Mouse (Mus musculus): ENCODE measurements around the gene Elf2. TPM values are rescaled to one million over a fixed set of nuclear protein-coding genes. Genes with fewer than 3 reads are reported as not detected.
A peak's percentile ranks its signal among the peaks of the same experiment; 100 is the strongest.

Elf2 gene
- polyA plus RNA-seq, 1 experiment from 2014 or later, result 35.0 TPM

GRCm38 (mm10) chr3:51306621-51307020 lies 33.8 kb downstream of the Elf2 start:
- ATAC-seq (ENCODE audit: low FRiP score) (no peak), DNase-seq (ENCODE audit: low spot score) (no peak)
- no peak overlapping the region for H3K4me3 ChIP-seq (replicated peaks; ENCODE audit: low read length)
- no peaks in the 10 kb centered on the region for H3K4me1 ChIP-seq (replicated peaks; ENCODE audit: control insufficient read depth, insufficient read depth, low read length)
- no peak overlapping the region for H3K4me2 ChIP-seq (replicated peaks)
- H3K27ac ChIP-seq, result no peak overlapping the region
- H3K27me3 ChIP-seq (ENCODE audit: control insufficient read depth, insufficient read depth, low read length), result no peaks in the 10 kb centered on the region
- H3K9ac ChIP-seq, result no peak overlapping the region
- 83% methylated on average over 2 of the region's 2 CpGs for WGBS
- H3K9me3 ChIP-seq (ENCODE audit: control insufficient read depth, low read length), result no peaks in the 10 kb centered on the region
- H3K36me3 ChIP-seq (replicated peaks; ENCODE audit: control insufficient read depth, insufficient read depth), result peaks cover 6% of the 10 kb centered on the region

DNA sequence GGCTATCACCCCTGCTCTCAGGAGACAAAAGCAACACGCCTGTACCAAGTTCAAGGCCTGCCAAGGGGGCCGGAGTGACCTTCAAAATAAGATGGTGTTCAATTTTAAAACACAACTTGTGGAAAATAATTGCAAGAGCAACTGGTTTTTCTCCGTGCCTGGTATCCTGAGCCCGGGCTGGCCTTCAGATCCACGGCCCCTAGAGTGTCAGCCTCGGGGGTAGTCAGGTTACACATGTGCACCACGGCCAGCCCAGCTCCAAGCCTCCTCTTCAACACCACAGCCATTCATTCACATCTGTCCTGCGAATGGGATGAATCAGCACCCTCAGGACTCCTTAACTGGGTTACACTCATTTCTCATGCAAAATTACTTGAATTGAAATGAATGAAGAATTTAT lies 34.5 kb downstream of the Elf2 start:
- no peaks in the 10 kb centered on the region for H3K27me3 ChIP-seq (ENCODE audit: control insufficient read depth, insufficient read depth, low read length)
- DNase-seq (ENCODE audit: low spot score) (no peak), ATAC-seq (ENCODE audit: low FRiP score) (no peak)
- H3K4me1 ChIP-seq (replicated peaks; ENCODE audit: control insufficient read depth, insufficient read depth, low read length), result no peaks in the 10 kb centered on the region
- H3K27ac ChIP-seq, result no peak overlapping the region
- no peak overlapping the region for H3K4me3 ChIP-seq (replicated peaks; ENCODE audit: low read length)
- no peak overlapping the region for H3K4me2 ChIP-seq (replicated peaks)
- no peaks in the 10 kb centered on the region for H3K9me3 ChIP-seq (ENCODE audit: control insufficient read depth, low read length)
- H3K36me3 ChIP-seq (replicated peaks; ENCODE audit: control insufficient read depth, insufficient read depth), result peaks cover 6% of the 10 kb centered on the region
- H3K9ac ChIP-seq, result no peak overlapping the region
- WGBS, result 84% methylated on average over 8 of the region's 8 CpGs

DNA sequence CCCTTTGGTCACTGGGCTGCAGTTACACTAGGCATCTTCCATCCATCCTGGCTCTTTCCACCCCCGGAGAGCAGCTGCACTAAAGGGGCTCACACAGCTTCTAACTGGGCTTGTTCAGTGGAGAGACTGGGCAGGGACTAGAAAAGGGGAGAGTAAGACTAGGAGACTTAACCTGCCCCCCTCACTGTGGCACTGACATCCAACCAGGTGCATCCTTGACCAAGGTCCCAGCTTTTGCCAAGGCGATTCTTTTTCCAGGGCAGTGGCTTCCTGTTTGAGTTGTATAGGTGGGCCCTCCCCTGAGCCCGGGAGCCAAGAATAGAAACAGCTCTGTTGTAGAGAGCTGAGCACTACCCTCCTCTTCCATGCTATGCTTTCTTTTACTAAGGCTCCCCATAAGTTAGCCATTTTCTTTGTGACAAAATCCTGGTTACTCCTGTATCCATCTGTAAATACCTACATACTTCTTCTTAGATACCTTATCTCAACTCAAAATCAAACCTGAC lies 37.4 kb downstream of the Elf2 start:
- ATAC-seq (ENCODE audit: low FRiP score) (no peak), DNase-seq (ENCODE audit: low spot score) (no peak)
- Histone ChIP-seq H3K27ac (no peak overlapping the region), H3K9ac (no peak overlapping the region), H3K27me3 (ENCODE audit: control insufficient read depth, insufficient read depth, low read length) (no peaks in the 10 kb centered on the region), H3K4me3 (replicated peaks; ENCODE audit: low read length) (no peak overlapping the region), H3K4me1 (replicated peaks; ENCODE audit: control insufficient read depth, insufficient read depth, low read length) (no peaks in the 10 kb centered on the region), H3K4me2 (replicated peaks) (no peak overlapping the region), H3K36me3 (replicated peaks; ENCODE audit: control insufficient read depth, insufficient read depth) (peaks cover 5% of the 10 kb centered on the region), H3K9me3 (ENCODE audit: control insufficient read depth, low read length) (no peaks in the 10 kb centered on the region)
- WGBS, result 87% methylated on average over 3 of the region's 3 CpGs

DNA sequence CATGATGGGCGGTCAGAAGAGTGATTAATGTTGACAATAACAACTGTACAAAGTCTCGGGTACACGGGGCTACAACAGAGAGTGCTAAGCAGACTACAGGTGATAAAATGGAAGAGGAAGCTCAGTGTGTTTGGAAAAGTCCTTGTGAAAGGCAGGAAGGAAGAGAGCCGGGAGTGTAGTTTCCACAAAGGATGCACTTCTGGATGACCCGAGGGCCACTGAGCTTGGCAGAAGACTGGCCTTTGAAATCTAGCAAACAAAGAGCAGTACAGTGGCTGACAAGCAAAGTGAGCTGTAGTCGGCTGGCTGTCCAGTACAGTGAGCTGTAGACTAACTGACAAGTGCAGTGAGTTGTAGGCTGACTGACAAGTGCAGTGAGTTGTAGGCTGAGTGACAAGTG lies 38.9 kb downstream of the Elf2 start:
- no peaks in the 10 kb centered on the region for H3K9me3 ChIP-seq (ENCODE audit: control insufficient read depth, low read length)
- 86% methylated on average over 6 of the region's 6 CpGs for WGBS
- peaks cover 5% of the 10 kb centered on the region for H3K36me3 ChIP-seq (replicated peaks; ENCODE audit: control insufficient read depth, insufficient read depth)
- H3K27me3 ChIP-seq (ENCODE audit: control insufficient read depth, insufficient read depth, low read length), result no peaks in the 10 kb centered on the region
- H3K4me2 ChIP-seq (replicated peaks), result no peak overlapping the region
- no peak overlapping the region for H3K27ac ChIP-seq
- no peak for DNase-seq (ENCODE audit: low spot score)
- no peak overlapping the region for H3K4me3 ChIP-seq (replicated peaks; ENCODE audit: low read length)
- ATAC-seq (ENCODE audit: low FRiP score), result no peak
- H3K4me1 ChIP-seq (replicated peaks; ENCODE audit: control insufficient read depth, insufficient read depth, low read length), result no peaks in the 10 kb centered on the region
- H3K9ac ChIP-seq, result no peak overlapping the region

- peaks cover 5% of the 10 kb centered on the region for H3K36me3 ChIP-seq (replicated peaks; ENCODE audit: control insufficient read depth, insufficient read depth)
- no peak overlapping the region for H3K4me2 ChIP-seq (replicated peaks)
- no peak overlapping the region for H3K9ac ChIP-seq
- no peaks in the 10 kb centered on the region for H3K27me3 ChIP-seq (ENCODE audit: control insufficient read depth, insufficient read depth, low read length)
- ATAC-seq (ENCODE audit: low FRiP score) (no peak), DNase-seq (ENCODE audit: low spot score) (no peak)
- H3K4me3 ChIP-seq (replicated peaks; ENCODE audit: low read length), result no peak overlapping the region
- WGBS, result 72% methylated on average over 1 of the region's 1 CpGs
- H3K9me3 ChIP-seq (ENCODE audit: control insufficient read depth, low read length), result no peaks in the 10 kb centered on the region
- no peaks in the 10 kb centered on the region for H3K4me1 ChIP-seq (replicated peaks; ENCODE audit: control insufficient read depth, insufficient read depth, low read length)
- no peak overlapping the region for H3K27ac ChIP-seq
These were observed 43.7 kb downstream of the Elf2 start for GRCm38 (mm10) chr3:51296790-51297189.

DNA sequence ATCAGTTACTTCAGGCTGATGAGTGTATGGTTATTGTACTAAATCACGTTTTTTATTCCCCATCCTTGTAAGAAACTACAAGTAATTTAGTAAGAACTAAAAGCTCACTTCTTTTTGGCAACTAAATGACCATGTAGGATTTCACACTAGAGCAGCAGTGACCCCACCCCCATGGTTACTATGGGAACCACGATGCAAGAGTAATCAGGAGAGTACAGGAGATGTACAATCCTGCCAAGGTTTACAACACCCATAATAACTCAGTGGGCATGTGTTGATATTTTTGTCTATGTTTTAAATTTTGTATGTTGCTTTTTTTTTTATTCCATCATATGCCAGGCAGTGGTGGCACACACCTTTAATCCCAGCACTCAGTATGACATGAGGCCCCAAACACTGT lies 45.2 kb downstream of the Elf2 start:
- no peak for DNase-seq (ENCODE audit: low spot score)
- Histone ChIP-seq H3K36me3 (replicated peaks; ENCODE audit: control insufficient read depth, insufficient read depth) (peaks cover 5% of the 10 kb centered on the region), H3K9me3 (ENCODE audit: control insufficient read depth, low read length) (no peaks in the 10 kb centered on the region), H3K4me1 (replicated peaks; ENCODE audit: control insufficient read depth, insufficient read depth, low read length) (no peaks in the 10 kb centered on the region), H3K9ac (no peak overlapping the region), H3K27ac (no peak overlapping the region), H3K4me3 (replicated peaks; ENCODE audit: low read length) (no peak overlapping the region), H3K4me2 (replicated peaks) (no peak overlapping the region), H3K27me3 (ENCODE audit: control insufficient read depth, insufficient read depth, low read length) (no peaks in the 10 kb centered on the region)
- ATAC-seq (ENCODE audit: low FRiP score), result no peak
- WGBS, result 60% methylated on average over 2 of the region's 2 CpGs

GRCm38 (mm10) chr3:51294251-51294650 lies 46.2 kb downstream of the Elf2 start:
- WGBS, result 40% methylated on average over 2 of the region's 2 CpGs
- H3K4me1 ChIP-seq (replicated peaks; ENCODE audit: control insufficient read depth, insufficient read depth, low read length), result no peaks in the 10 kb centered on the region
- no peak overlapping the region for H3K4me2 ChIP-seq (replicated peaks)
- peaks cover 5% of the 10 kb centered on the region for H3K36me3 ChIP-seq (replicated peaks; ENCODE audit: control insufficient read depth, insufficient read depth)
- DNase-seq (ENCODE audit: low spot score) (no peak), ATAC-seq (ENCODE audit: low FRiP score) (no peak)
- no peaks in the 10 kb centered on the region for H3K27me3 ChIP-seq (ENCODE audit: control insufficient read depth, insufficient read depth, low read length)
- H3K27ac ChIP-seq, result no peak overlapping the region
- H3K4me3 ChIP-seq (replicated peaks; ENCODE audit: low read length), result no peak overlapping the region
- no peaks in the 10 kb centered on the region for H3K9me3 ChIP-seq (ENCODE audit: control insufficient read depth, low read length)
- H3K9ac ChIP-seq, result no peak overlapping the region

- Histone ChIP-seq H3K4me2 (replicated peaks) (no peak overlapping the region), H3K9me3 (ENCODE audit: control insufficient read depth, low read length) (no peaks in the 10 kb centered on the region), H3K4me3 (replicated peaks; ENCODE audit: low read length) (no peak overlapping the region), H3K9ac (no peak overlapping the region), H3K36me3 (replicated peaks; ENCODE audit: control insufficient read depth, insufficient read depth) (no peaks in the 10 kb centered on the region; the same call in 1 of the 2 replicates), H3K4me1 (replicated peaks; ENCODE audit: control insufficient read depth, insufficient read depth, low read length) (no peaks in the 10 kb centered on the region), H3K27me3 (ENCODE audit: control insufficient read depth, insufficient read depth, low read length) (no peaks in the 10 kb centered on the region), H3K27ac (peak overlapping the region; percentile 40)
- peak; percentile 93 for DNase-seq (ENCODE audit: low spot score)
- peak; percentile 68; the same call in 1 of the 2 replicates for ATAC-seq (ENCODE audit: low FRiP score)
- WGBS, result 53% methylated on average over 11 of the region's 11 CpGs
These were observed 51.3 kb downstream of the Elf2 start for GRCm38 (mm10) chr3:51288880-51289821.

GRCm38 (mm10) chr3:51284375-51284774 lies 56.1 kb downstream of the Elf2 start:
- H3K36me3 ChIP-seq (replicated peaks; ENCODE audit: control insufficient read depth, insufficient read depth), result no peaks in the 10 kb centered on the region
- H3K4me1 ChIP-seq (replicated peaks; ENCODE audit: control insufficient read depth, insufficient read depth, low read length), result no peaks in the 10 kb centered on the region
- 83% methylated on average over 1 of the region's 1 CpGs for WGBS
- H3K4me3 ChIP-seq (replicated peaks; ENCODE audit: low read length), result no peak overlapping the region
- no peaks in the 10 kb centered on the region for H3K27me3 ChIP-seq (ENCODE audit: control insufficient read depth, insufficient read depth, low read length)
- H3K27ac ChIP-seq, result no peak overlapping the region
- no peak overlapping the region for H3K4me2 ChIP-seq (replicated peaks)
- H3K9ac ChIP-seq, result no peak overlapping the region
- DNase-seq (ENCODE audit: low spot score) (no peak), ATAC-seq (ENCODE audit: low FRiP score) (no peak)
- no peaks in the 10 kb centered on the region for H3K9me3 ChIP-seq (ENCODE audit: control insufficient read depth, low read length)
